Mouse (Mus musculus): Measurements from ENCODE around the gene Aco1. TPM values are rescaled to one million over a fixed set of nuclear protein-coding genes. Genes with fewer than 3 reads are reported as not detected.

Aco1 gene
- polyA plus RNA-seq, 1 experiment from 2014 or later, result 45.9 TPM

DNA sequence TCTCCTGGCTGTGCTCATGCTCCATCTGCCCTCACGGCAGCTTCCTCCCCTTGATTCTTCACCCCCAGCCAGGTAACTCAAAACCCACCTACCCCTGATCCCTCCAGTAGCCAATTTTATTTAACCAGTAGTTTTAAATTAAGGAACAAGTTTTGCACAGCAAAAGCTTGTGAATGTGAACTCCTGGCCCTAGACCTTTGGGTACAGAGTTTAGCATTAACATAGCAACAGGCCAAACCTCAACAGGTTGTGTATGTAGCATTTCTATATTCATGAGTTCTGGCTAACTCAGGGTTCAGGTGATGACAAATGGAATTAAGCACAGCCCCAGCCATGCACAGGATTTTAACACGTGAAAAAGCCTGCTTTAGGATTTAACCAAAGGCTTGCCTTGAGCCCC lies 49.4 kb downstream of the Aco1 start:
- H3K27me3 ChIP-seq, result no peaks in the 10 kb centered on the region
- no peaks in the 10 kb centered on the region for H3K4me1 ChIP-seq (replicated peaks)
- H3K4me2 ChIP-seq, result no peak overlapping the region
- H3K9me3 ChIP-seq, result no peaks in the 10 kb centered on the region
- peaks cover 86% of the 10 kb centered on the region for H3K36me3 ChIP-seq
- ATAC-seq (ENCODE audit: low FRiP score), result no peak
- 76% methylated on average over 2 of the region's 2 CpGs for WGBS
- no peak overlapping the region for H3K27ac ChIP-seq
- no peak overlapping the region for H3K9ac ChIP-seq
- no peak overlapping the region for H3K4me3 ChIP-seq

DNA sequence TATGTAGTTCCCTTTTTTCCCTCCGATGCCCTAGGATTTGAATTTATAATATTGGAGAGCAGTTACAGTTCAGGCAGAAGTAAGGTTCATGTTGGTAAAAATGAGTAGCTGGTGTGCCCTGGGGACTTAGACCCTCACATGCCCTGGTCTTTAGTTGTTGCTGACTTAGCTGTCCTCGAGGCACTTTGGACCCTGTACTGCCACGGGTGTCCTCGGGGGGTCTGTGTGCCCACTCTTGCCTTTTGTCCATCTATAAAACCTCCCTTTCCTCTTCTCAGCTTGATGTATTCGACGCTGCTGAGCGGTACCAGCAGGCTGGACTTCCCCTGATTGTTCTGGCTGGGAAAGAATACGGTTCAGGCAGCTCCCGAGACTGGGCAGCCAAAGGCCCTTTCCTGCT lies 50.6 kb downstream of the Aco1 start:
- H3K27ac ChIP-seq, result no peak overlapping the region
- no peaks in the 10 kb centered on the region for H3K4me1 ChIP-seq (replicated peaks)
- no peak overlapping the region for H3K4me2 ChIP-seq
- no peaks in the 10 kb centered on the region for H3K27me3 ChIP-seq
- no peak for ATAC-seq (ENCODE audit: low FRiP score)
- peaks cover 86% of the 10 kb centered on the region for H3K36me3 ChIP-seq
- H3K9ac ChIP-seq, result no peak overlapping the region
- 65% methylated on average over 9 of the region's 9 CpGs for WGBS
- no peaks in the 10 kb centered on the region for H3K9me3 ChIP-seq
- H3K4me3 ChIP-seq, result no peak overlapping the region

- no peak overlapping the region for H3K27ac ChIP-seq
- no peak for ATAC-seq (ENCODE audit: low FRiP score)
- no peaks in the 10 kb centered on the region for H3K4me1 ChIP-seq (replicated peaks)
- no peaks in the 10 kb centered on the region for H3K9me3 ChIP-seq
- no peak overlapping the region for H3K9ac ChIP-seq
- no peaks in the 10 kb centered on the region for H3K27me3 ChIP-seq
- H3K36me3 ChIP-seq, result peaks cover 79% of the 10 kb centered on the region
- H3K4me2 ChIP-seq, result no peak overlapping the region
- WGBS, result 88% methylated on average over 2 of the region's 2 CpGs
- no peak overlapping the region for H3K4me3 ChIP-seq
Observed at GRCm38 (mm10) chr4:40195336-40195735, 52.5 kb downstream of the Aco1 start.

DNA sequence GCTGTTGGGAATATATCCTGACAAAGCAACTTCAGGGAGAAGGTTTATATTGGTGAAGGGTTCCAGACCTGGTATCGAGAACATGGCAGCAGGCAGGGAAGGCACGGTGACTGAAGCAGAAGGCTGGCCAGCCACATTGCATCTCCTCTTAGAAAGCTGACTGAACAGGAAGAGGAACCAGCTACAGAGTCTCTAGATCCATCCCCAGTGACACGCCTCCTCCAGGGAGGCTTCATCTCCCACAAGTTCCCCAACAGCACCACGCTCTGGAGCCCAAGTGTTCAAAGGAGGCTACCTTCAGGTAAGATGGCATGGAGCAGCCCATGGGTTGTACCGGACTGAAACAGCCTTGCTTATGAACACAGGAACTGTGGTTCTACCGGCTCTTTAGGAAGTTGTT lies 59.3 kb downstream of the Aco1 start:
- H3K9me3 ChIP-seq, result no peaks in the 10 kb centered on the region
- no peaks in the 10 kb centered on the region for H3K4me1 ChIP-seq (replicated peaks)
- no peak overlapping the region for H3K9ac ChIP-seq
- ATAC-seq (ENCODE audit: low FRiP score), result no peak
- H3K27ac ChIP-seq, result no peak overlapping the region
- H3K27me3 ChIP-seq, result no peaks in the 10 kb centered on the region
- H3K4me2 ChIP-seq, result no peak overlapping the region
- H3K36me3 ChIP-seq, result peaks cover 44% of the 10 kb centered on the region
- H3K4me3 ChIP-seq, result no peak overlapping the region
- WGBS, result 96% methylated on average over 6 of the region's 6 CpGs

DNA sequence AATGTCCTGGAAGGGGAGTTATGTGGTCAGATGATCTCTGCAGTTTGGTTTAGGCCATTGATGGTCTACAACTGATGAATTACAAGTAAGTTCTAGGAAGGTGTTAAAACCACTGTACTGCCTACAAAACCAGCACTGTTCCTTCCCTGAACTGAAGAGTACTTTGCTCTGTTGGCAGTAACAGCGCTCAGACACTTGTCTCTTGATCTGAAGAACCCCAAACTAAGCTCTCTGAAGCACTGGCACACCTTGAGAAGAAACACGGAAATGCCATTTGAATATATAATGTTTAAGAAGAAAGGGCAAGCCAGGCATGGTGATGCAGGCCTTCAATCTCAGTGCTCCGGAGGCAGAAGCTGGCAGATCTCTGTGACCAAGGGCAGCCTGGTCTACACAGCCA lies 61.5 kb downstream of the Aco1 start:
- Histone ChIP-seq H3K4me3 (no peak overlapping the region), H3K4me1 (replicated peaks) (no peaks in the 10 kb centered on the region), H3K9ac (no peak overlapping the region), H3K9me3 (no peaks in the 10 kb centered on the region), H3K36me3 (peaks cover 23% of the 10 kb centered on the region), H3K27ac (no peak overlapping the region), H3K4me2 (no peak overlapping the region), H3K27me3 (no peaks in the 10 kb centered on the region)
- no peak for ATAC-seq (ENCODE audit: low FRiP score)
- 94% methylated on average over 3 of the region's 3 CpGs for WGBS

DNA sequence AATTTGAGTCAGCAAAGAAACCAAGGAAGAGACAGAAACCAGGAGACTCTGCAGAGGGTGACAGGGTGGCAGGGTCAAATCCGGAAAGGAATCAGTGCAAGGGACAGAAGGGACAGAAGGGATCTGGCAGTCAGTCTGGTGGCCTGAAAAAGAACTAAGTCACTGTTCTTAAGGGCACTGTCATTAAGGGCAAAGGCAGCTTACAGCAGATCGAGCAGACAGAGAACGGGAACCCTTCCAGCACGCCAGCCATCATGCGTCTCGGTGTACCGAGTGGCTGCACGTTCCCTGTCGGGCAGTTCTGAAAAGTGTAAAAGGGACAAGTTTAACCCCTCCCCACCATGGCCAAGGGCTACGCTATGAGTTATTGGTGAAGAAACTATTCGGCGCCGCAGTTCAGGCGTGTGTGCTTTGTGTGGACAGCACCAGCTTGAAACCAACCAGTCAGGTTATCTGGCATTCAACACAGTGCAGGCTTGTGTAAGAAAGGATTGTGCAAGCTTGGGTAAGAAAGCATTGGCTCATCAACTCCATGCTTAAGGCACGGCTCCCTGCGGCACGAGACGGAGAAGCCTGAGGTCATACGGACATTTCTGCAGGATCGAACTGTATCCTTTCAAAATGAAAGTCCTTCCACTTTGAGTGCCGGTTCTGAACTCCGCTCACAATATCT lies 62.5 kb downstream of the Aco1 start:
- Histone ChIP-seq H3K4me1 (replicated peaks) (no peaks in the 10 kb centered on the region), H3K9me3 (no peaks in the 10 kb centered on the region), H3K9ac (no peak overlapping the region), H3K36me3 (peaks cover 20% of the 10 kb centered on the region), H3K4me3 (no peak overlapping the region), H3K4me2 (no peak overlapping the region), H3K27me3 (no peaks in the 10 kb centered on the region), H3K27ac (no peak overlapping the region)
- 93% methylated on average over 22 of the region's 22 CpGs for whole genome bisulfite sequencing
- ATAC-seq (ENCODE audit: low FRiP score), result no peak

GRCm38 (mm10) chr4:40207701-40208100 lies 64.8 kb downstream of the Aco1 start:
- no peaks in the 10 kb centered on the region for H3K4me1 ChIP-seq (replicated peaks)
- no peaks in the 10 kb centered on the region for H3K27me3 ChIP-seq
- H3K9me3 ChIP-seq, result no peaks in the 10 kb centered on the region
- no peak overlapping the region for H3K9ac ChIP-seq
- no peak overlapping the region for H3K4me2 ChIP-seq
- no peak for ATAC-seq (ENCODE audit: low FRiP score)
- H3K36me3 ChIP-seq, result 0 out of 2 replicates have a peak, but pooled peaks cover 4% of the 10 kb centered on the region
- H3K4me3 ChIP-seq, result no peak overlapping the region
- H3K27ac ChIP-seq, result no peak overlapping the region
- WGBS, result 62% methylated on average over 5 of the region's 5 CpGs

- no peaks in the 10 kb centered on the region for H3K9me3 ChIP-seq
- H3K4me1 ChIP-seq (replicated peaks), result no peaks in the 10 kb centered on the region
- no peaks in the 10 kb centered on the region for H3K27me3 ChIP-seq
- no peak overlapping the region for H3K9ac ChIP-seq
- no peaks in the 10 kb centered on the region for H3K36me3 ChIP-seq
- 93% methylated on average over 4 of the region's 6 CpGs for WGBS
- H3K4me3 ChIP-seq, result no peak overlapping the region
- no peak overlapping the region for H3K4me2 ChIP-seq
- H3K27ac ChIP-seq, result no peak overlapping the region
- no peak for ATAC-seq (ENCODE audit: low FRiP score)
Observed at GRCm38 (mm10) chr4:40212177-40212576, 69.3 kb downstream of the Aco1 start.

GRCm38 (mm10) chr4:40217910-40218309 lies 75.0 kb downstream of the Aco1 start:
- peaks cover 6% of the 10 kb centered on the region; the same call in 1 of the 2 replicates for H3K27me3 ChIP-seq
- no peak overlapping the region for H3K4me2 ChIP-seq
- 60% methylated on average over 3 of the region's 3 CpGs for WGBS
- ATAC-seq (ENCODE audit: low FRiP score), result no peak
- H3K4me1 ChIP-seq (replicated peaks), result peaks cover 19% of the 10 kb centered on the region
- no peak overlapping the region for H3K27ac ChIP-seq
- no peaks in the 10 kb centered on the region for H3K9me3 ChIP-seq
- no peak overlapping the region for H3K4me3 ChIP-seq
- no peak overlapping the region for H3K9ac ChIP-seq
- H3K36me3 ChIP-seq, result no peaks in the 10 kb centered on the region

DNA sequence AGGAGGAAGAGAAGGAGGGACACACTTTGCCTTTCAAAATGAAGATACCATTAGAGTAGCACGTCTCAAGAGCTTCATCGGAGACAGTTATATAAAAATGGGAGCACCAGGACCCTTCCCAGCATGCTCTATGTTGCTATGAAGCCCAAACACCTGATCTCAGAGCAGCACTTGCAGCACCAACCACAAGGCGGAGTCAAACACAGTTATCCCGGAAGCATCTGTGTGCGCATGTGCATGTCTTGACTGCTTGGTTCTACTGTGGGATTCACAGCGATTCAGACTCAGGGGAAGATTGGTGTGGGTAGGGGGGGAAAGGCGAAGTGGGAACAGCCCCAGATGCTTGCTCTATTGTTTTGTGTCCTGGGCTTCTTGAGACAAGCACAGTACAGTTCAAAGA lies 75.5 kb downstream of the Aco1 start:
- Histone ChIP-seq H3K4me3 (no peak overlapping the region), H3K9me3 (no peaks in the 10 kb centered on the region), H3K4me1 (replicated peaks) (peaks cover 19% of the 10 kb centered on the region), H3K4me2 (no peak overlapping the region), H3K36me3 (no peaks in the 10 kb centered on the region), H3K27ac (no peak overlapping the region), H3K9ac (no peak overlapping the region), H3K27me3 (peaks cover 6% of the 10 kb centered on the region; the same call in 1 of the 2 replicates)
- ATAC-seq (ENCODE audit: low FRiP score), result no peak
- WGBS, result 72% methylated on average over 7 of the region's 7 CpGs

DNA sequence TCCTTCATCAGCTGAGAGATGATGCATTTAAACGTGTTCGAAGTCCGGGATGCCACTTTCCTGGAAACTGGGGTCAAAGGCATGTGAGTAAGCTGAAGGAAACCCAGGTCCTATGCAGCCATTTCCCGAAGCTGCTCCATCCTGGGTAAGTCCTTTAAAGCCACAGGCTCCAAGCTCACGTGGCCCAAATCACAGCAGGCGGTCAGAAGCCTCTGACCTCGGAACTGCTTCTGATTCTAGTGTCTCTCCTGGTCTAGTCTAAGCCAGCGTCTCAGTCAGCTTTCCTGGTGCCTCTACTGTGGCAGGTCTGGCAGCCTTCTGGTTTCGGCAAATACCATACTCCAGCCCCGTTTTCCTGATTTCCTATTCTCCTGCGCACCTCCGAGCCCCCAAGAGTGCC lies 77.6 kb downstream of the Aco1 start:
- H3K4me1 ChIP-seq (replicated peaks), result peaks cover 19% of the 10 kb centered on the region
- H3K27me3 ChIP-seq, result peaks cover 6% of the 10 kb centered on the region; the same call in 1 of the 2 replicates
- no peaks in the 10 kb centered on the region for H3K36me3 ChIP-seq
- WGBS, result 14% methylated on average over 12 of the region's 12 CpGs
- H3K9me3 ChIP-seq, result no peaks in the 10 kb centered on the region
- peak overlapping the region; percentile 15 for H3K4me2 ChIP-seq
- no peak overlapping the region for H3K4me3 ChIP-seq
- ATAC-seq (ENCODE audit: low FRiP score), result no peak
- H3K27ac ChIP-seq, result no peak overlapping the region
- 0 out of 2 replicates have a peak overlapping the region, but pooled peaks have one; percentile 2 for H3K9ac ChIP-seq

DNA sequence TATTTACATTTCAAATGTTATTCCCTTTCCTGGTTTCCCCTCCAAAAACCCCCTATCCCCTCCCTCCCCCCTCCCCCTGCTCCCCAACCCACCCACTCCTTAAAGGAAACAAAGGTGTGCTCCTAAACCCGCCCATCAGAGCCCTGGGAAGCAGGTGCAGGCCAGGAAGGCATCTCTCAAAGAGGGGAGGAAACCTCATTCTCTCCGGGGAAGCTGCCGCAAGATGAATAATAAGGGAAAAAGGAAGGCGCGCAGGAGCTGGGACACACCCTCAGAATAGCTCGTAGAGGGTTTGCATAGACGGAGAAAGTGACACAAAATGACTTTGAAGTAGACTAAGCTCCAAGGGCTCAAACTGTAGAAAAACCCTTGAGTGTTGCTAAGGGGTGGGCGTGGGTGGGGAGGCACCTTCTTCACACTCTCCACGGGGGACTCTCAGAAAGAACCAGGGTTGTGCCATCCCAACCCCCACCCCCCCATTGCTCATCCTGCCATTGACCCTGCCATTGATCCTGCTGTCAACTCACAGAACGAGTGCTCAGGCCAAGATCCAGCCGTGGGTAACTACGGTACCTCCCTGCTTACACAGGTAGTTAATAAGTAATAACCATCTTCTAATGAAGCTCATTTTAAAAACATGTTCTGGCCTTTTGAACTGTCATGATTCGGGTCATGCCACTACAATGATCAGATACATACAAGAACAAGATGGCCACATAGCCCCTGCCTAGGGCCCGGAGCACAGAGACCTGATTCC lies 78.3 kb downstream of the Aco1 start:
- Histone ChIP-seq H3K9ac (no peak overlapping the region), H3K4me2 (peak overlapping the region; percentile 15; the same call in 1 of the 2 replicates)
- ATAC-seq (ENCODE audit: low FRiP score), result no peak

More for the DNA sequence above, 78.3 kb downstream of the Aco1 start:
- no peaks in the 10 kb centered on the region for H3K9me3 ChIP-seq
- no peak overlapping the region for H3K4me3 ChIP-seq
- H3K36me3 ChIP-seq, result no peaks in the 10 kb centered on the region
- 37% methylated on average over 14 of the region's 14 CpGs for WGBS
- H3K27me3 ChIP-seq, result peaks cover 6% of the 10 kb centered on the region; the same call in 1 of the 2 replicates
- no peak overlapping the region for H3K27ac ChIP-seq
- H3K4me1 ChIP-seq (replicated peaks), result peaks cover 19% of the 10 kb centered on the region

Data from hindbrain, embryonic 13.5 days (tissue).